Mouse (Mus musculus) erythroblast, embryonic 14.5 days (primary cell): ENCODE results near the gene Atp2a1.

Source experiments
- GATA1 ChIP-seq: IDR thresholded peaks from 2 replicates; pipeline ENCODE4 v1.6.1; 2012; ENCODE audit warnings: low read length, inconsistent platforms, mixed read lengths
- TAL1 ChIP-seq: IDR thresholded peaks from 3 replicates; pipeline ENCODE4 v1.6.1; 2012; ENCODE audit warnings: low read length, inconsistent platforms, mixed read lengths

- no peak for TF ChIP-seq GATA1
- no peak for TF ChIP-seq TAL1
Observed at GRCm38 (mm10) chr7:126470077-126470476, 7.2 kb upstream of the Atp2a1 start.
